Mouse (Mus musculus) c-Kit-positive CD71-negative TER-119-negative erythroid progenitor cells, embryonic 14.5 days (primary cell): Measurements from ENCODE around the gene Aqp9.

Source experiments
- DNase-seq: peaks from one replicate; pipeline ENCODE4 v3.0.0-alpha.2; 2013; ENCODE audit warnings: low read depth

The Aqp9 gene

DNA sequence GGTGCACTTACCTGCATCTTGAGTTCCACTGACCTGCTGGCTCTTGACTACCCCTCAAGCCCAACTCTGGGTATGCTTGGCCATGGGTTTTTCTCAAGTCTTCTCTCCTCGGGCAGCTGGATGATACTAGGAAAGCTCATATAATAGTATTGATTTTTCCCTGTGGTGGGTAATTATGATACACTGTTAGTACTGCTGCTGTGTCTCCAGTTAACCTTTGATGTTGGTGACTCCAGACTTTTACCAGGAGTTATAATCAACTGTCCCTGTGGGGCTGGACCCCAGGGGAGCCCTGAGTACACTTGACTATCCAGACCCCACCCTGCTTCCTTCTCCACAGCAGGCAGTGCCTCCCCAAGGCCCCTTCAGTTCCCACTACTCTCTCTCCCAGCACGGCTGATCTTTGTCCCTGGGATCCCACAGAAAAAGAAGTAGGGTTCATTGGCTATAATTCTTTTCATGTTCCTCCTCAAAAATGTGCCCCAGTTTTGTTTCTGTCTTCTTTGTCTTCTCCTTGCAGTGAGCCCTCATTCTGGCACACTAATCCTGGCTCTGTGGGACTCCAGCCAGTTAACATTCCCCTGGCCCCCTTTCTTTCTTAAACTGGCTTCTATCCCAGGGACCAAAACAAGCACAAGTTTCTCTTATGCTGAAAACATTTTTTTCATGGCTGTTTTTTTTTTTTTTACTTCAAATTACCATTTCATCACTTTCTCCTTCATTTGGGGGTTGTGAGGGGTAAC is 838 bp downstream of the Aqp9 start:
- no peak for DNase-seq

DNA sequence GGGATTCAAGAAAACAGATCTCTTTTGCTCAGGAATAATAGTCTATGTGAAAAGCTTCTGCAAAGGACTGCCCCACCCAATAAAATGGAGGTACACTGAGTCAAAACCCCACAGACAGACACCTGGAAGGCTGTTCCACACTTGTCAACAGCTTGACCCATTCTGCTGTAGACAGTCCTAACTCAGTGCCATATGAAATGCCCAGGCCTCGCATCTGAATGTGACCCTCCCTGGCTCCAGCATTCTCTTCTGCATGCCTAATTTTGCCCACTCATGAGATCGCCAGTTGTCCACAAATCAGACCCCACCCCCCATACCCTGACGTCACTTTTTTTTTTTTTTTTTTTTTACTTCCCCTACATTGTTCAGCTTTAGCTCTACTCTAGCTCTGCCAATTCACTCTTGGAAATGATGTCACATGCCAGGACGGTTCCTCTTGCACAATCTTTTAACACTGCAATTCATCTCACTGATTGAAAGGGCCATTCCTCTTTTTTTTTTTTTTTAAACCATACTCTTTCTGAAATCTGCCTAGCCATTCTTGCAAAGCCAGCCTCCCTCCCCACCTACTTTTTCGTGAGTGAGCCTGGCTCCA is 1.5 kb downstream of the Aqp9 start:
- no peak for DNase-seq

DNA sequence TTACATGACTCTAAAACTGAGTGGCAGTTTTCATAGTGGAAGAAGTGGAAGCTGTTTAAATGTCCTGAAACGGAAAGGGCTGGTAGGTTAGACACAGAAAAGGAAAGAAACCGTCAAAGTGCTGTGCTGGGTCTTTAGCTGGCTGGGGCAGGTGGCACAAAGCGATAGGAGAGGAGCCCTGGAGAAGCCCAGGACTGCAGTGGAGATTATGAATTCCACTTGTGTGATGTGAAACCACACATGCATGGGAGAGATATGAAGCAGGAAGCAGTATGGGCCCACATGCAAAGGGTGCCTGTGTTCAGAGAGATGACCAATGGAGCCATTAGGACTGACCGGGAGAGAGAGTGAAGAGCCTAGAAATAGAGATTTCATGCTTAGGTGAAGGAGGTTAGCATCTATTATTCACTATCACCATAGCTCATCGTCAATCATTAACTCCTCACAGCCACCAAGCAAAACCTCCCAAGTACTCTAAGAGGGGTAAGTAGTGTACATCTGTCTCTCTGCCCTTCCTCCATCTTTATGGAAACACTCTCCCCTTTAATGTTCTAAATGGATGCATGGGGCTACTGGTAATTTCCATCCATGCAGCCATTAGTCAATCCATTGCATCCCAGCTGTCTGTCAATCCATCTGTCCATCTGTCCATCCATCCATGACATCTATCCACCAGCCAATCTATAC is 2.3 kb downstream of the Aqp9 start:
- no peak for DNase-seq

DNA sequence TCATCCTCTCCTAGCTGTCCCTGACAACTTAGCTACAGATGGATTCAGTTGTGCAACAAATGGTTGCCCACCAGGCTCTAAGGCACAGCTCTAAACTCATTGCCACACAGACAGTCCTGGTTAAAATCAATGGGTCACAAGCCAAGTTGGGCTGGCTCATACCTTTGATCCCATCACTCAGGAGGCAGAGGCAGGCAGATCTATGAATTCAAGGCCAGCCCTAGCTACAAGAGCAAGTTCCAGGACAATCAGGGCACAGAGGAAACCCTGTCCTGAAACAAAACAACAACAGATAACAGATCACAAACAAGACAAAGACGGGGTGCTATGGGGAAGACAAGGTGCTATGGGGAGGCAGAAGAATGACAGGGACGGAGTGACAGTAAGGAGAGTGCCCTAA is 3.0 kb downstream of the Aqp9 start:
- no peak for DNase-seq

DNA sequence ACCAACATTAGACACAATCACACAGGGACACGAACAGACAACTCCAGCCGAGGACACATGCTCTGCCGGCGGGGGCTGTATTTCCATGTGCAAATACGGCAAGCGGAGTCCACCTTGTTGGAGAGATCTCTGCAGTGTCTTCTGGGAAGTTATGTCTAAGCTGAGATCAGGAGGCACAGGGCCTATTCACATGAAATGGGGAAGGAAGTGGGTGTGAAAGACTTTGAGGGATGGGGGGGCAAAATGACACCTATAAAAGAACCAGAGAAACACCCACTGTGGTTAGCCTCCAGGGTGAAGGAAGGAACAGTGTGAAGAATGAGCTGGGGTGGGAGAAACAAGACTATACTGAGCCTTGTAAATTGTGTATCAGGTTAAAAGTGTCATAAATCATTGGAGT is 3.4 kb downstream of the Aqp9 start:
- DNase-seq: no peak

DNA sequence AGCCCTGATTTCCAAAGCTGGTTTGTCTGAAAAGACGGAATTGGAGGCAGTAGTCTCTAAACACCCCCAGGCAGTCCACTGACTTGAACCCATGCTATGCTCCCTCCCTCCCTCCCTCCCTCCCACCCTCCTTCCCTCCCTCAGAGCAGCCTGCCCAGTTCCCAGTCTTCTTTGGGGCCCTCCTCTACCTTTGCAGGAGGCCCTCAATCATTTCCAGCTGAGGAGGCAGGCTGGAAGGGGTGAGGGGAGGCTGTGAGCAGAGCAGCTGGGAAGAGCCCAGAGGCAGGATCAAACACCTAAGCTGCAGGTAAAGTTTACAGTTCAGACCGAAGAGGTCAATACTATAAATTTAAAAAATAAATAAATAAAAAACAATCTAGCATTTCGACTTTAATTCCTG is 4.1 kb downstream of the Aqp9 start:
- no peak for DNase-seq

DNA sequence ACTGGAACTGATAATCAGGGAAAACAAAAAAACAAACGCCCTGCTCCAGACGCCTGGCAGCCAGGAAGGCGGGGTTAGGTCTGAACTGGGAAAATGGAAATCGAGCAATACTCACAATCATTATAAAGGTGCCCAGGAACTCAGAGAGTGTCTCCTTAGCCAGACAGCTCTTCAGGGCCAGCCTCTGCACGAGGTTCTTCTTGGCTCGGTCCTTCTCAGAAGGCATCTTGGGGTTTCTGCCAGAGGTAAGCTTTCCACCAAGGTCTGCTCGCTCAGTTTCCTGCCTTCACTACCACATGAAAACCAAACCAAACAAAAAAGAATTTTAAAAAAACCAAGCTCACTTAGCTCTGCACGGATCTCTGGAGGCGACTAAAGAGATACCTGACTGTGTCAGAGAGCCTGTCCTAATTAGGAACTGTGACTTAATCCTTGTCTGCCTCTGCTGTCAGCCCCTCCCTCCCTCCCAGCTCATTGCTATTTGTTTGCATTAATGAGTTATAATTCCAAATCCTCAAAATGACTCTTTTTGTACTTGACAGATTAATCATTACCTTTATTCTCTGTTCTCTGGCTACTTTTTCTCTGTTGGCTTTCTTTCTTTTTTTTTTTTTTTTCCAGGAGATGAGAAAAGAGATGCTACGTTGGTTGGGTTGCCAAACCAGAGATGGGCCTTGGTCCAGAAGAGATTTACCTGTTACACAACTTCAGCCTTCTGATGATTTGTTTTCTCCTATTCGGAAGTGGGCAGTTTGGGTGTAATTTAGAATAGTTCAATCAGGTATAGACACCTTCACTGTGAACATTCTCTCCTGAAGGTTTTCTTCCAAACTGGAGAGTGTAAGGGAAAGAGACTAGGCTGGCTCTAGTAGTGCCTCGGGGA is 5.4 kb downstream of the Aqp9 start:
- no peak for DNase-seq

DNA sequence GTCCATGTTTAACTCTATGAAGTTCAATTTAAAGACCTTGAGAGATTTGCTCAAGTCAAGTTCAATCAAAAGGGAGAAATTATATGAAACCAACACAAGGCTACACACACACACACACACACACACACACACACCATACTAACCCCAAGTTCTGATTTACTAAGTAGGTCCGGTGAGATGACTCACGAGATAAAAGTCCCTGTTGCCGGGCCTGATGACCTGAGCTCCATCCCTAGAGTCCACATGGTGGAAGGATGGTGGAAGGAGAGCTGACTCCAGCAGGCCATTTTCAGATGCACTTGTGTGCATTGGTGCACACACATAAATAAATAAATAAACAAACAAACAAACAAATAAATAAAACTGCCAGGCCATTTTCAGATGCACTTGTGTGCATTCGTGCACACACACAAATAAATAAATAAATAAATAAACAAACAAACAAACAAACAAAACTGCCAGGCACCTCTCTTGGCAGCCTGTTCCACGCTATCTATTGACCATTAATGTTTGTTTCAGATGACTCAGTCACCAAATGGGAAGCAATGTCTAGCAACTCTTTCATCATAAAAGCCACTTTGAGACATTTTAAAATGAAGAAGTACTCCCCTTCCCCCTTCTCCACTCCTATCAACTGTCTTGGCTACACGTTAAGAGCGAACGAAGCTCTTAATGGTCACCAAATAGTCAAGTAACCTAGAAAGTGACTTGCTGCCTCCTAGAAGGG is 6.2 kb downstream of the Aqp9 start:
- DNase-seq: no peak

DNA sequence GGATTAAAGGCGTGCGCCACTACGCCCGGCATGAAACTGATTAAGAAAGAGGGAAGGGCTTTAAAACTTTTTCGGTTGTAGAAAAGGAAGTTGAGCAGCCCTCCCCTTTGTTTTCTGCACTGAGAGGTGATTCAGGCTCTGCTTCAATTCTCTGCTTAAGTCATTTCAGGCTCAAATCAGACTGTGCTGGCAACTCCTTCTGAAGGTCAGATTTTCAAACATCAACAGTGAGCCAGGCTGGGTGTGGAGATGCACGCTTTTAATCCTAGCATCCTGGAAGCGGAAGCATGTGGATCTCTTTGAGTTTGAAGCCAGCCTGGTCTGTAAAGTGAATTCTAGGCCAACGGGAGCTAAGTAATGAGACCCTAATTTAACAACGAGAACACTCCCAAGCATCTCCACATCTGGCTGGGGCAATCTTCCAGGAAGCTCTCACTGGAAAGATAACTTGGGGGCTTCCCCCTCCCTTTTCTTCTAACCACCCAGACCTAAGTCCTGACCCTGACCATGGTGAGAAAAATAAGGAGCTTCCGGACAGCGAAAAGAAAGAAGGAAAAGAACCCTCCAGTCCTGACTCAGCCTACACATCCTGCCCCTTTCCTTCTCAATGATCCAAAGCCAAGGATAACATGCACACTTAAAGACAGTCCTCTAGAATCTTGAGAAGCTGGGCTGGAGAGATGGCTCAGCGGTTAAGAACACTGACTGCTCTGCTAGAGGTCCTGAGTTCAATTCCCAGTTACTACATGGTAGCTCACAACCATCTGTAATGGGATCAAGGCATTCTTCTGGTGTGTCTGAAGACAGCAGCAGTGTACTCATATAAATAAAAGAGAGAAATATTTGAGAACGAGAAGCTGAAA is 7.4 kb downstream of the Aqp9 start:
- DNase-seq: no peak

DNA sequence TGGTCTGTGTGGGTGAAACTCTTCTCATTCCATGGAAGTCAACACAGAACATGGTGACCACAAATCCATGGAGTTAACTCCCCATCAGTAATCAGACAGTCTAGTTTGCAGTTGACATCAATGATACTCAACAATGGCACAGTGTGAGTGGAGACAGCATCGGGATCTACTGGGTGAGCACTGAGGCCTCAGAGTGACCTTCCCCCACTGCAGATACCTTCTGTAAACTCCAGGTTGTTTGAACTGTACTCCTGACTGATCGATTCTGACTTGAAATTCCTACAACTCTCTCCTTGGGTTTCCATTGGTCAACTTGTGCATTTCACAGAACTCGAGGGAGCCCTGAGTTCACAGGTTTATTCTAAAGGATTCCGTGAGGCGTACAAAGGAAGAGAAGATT is 8.8 kb downstream of the Aqp9 start:
- DNase-seq: no peak

DNA sequence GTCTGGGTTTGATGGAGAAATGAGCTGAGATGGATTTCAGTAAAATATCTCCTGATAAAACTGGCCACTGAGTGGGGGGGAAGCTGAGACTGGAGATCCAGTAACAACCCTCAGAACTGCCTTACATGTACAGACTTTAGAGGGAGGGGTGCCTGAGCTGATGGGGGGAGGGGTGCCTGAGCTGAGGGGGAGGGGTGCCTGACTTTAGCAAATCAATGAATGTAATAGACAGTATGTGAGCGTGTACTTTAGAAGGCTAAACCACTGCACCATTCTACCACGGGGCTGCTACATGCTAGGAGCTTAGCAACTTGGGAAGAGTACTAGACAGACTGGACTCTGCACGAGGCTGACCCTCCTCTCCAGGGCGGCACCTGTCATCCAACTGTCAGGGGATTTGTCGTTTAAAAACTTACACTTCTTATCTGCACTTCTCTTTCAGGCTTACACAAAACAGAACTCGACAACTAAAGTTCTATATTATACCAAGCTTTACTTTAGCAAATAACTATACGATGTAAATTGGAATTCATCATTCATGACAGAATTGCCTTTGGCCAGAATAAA is 9.3 kb downstream of the Aqp9 start:
- no peak for DNase-seq

DNA sequence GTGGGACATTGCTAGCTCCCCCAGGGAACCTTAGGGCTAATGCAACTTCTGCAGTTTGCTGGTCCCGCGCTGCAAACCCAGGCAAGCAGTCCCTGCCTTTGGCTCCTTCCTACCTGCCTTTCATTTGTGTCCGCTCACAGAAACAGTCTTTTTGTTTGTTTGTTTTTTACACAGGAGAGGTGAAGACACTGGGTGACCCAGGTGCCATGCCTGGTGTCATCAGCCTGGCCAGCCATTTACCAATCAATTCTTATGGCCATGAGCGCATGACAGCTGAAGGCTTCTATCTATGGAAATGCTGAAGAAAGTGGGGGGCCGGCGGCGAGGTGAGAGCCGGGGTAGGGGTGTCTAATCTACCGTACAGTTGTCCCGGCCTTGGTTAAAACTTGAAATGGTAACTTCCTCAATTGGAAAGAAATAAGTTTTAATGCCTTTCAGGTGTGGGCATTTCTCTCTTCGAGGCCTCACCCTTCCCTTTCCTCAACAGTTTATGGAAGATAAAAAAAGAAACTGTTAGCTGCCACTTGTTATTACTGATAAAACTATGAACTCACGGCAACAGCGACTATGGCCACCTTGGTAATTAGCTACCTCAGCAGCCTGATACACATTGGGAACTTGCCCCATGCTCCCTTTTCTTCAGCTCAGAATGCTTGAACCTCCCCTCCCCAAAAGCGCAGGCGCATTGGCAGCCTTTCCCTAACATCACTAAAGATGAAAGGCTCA is 10.4 kb downstream of the Aqp9 start:
- DNase-seq: no peak

DNA sequence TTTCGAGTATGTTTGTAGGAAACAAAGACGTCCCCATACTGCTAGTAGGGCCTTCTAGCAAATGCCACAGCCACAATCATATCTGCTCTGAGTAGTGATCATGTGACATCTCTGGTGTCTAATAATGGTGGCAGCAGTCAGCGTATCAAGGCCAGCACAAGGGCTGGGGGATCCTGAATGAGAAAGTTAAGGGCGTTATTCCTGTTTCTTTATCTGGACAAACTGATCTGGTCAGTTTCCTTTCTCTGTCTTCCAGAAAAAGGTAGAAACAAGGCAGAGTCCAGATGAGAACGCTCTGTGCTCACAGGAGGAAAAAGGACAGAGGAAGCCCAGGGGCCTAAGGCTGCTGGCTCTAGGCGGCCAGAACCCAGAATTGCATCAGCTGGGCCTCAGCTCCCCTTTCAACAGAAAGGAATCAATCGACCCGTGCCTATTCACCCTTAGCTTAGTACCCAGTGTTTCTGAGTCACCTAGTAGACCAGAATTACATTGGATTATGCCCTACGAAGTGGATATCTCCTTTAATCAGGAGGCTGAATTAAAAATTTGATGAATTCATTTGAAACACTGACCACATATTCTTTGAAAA is 11.9 kb downstream of the Aqp9 start:
- DNase-seq: no peak

DNA sequence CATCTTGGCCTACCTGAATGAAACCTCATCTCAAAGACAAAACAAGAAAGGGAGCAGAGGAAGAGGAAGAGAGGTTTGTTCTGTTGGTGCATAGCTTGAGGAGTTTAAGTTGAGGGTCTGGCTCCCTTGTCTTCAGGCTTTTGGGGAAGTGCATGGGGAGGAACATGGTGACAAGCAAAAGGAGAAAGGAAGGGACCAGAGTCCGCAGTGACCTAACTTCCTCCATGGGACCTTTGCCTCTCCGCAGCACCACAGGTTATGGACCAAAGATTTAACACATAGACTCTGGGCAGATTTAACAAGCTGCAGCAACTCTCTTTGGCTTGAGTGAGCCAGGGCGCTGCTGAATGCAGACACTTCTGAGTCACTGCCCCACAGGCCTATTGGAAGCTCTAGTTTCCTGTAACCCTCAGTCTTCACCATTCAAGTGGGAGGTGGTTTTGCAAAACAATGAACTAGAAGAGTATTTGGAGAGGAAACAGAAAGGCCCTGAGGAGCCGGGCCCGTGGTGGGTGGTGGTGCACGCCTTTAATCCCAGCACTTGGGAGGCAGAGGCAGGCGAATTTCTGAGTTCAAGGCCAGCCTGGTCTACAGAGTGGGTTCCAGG is 13.0 kb downstream of the Aqp9 start:
- no peak for DNase-seq

DNA sequence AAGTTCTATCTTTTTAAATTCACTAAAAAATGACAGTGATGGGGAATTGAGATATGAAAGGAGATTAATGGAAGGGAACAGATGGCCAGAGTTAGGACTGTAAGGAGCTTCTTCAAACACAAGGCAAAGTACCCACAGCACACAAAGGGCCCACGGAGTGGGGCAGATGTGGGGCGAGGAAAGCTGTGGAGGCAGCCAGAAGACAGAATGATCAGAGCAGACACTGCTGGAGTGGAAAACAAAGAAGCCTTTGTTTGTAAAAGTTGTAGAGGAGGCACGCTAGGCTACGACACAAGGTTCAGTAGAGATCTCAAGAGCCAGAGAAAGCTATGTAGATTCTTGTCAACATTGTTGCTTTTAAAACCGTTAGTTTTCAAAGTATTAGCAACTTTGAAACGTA is 17.1 kb downstream of the Aqp9 start:
- no peak for DNase-seq

DNA sequence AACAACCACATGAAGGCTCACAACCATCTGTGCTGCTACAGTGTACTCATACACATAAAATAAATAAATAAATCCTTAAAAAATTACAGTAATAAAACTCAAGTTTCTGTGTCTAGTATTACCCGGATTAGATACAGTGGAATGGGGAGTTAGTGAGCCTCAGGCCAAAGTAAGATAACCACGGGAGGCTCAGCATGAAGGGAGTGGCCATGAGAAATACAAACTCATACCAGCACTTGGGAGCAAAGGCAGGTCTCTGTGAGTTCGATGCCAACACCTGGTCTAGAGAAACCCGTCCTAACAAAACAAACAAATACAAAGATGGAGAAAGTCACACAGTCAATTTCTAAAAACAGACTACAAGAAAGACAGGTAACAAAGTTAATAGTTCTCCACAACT is 18.3 kb downstream of the Aqp9 start:
- no peak for DNase-seq

DNA sequence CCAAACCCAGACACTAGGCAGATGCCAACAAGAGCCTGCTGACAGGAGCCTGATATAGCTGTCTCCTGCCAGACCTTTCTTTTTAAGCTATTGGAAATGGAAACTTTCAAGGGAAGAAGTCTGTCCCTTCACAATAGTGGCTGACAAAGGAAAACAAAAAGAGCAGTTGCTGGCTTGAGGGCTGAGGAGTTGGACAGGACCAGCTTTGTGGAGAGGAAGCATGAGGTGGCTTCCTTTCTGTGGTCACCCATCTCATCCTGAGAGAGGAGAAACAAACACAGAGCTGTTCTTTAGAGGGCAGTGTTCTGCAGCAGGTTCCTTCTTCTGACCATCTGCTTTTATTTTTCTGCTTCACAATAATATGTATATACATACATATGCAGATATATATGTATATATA is 19.6 kb downstream of the Aqp9 start:
- DNase-seq: no peak

DNA sequence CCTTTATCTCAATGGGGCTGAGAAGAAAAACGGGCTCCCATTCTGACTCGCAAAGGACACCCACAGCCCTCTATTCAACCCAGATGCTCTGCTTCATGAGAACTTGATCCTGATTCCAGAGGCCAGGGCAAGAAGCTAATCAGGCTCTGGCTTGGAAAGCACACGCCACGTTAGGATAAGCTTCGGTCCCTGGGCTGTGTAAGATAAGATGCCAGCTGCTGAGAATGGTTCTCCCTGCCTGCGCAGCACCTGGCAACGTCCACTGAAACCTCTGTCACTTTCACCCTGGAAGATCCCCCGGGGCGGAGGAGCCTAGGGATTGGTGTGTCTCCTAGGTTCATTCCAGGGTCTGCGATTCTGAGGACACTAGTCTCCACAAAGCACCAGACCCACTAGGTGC is 22.3 kb downstream of the Aqp9 start:
- no peak for DNase-seq

DNA sequence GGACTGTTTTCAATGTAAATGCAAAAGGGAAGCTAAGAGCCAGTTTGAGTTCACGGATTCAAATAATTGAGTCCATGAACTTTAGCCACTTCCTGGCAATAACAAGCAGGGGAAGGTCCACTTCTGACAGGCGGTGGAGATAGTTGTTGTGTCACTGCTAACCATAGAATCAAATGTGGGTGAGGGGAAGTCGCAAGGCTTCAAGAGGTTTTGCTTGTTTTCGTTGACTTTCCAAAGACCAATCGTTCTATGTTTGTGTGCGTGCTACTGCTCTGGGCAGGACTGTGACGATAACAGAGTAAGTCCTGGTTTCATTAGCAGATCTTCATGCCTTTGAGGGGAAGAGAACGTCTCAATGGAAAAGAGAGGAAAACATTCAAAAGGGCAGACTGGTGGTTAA is 28.3 kb downstream of the Aqp9 start:
- no peak for DNase-seq
